Mouse (Mus musculus): Measurements from ENCODE around the gene Slc16a6.

The Slc16a6 gene

DNA sequence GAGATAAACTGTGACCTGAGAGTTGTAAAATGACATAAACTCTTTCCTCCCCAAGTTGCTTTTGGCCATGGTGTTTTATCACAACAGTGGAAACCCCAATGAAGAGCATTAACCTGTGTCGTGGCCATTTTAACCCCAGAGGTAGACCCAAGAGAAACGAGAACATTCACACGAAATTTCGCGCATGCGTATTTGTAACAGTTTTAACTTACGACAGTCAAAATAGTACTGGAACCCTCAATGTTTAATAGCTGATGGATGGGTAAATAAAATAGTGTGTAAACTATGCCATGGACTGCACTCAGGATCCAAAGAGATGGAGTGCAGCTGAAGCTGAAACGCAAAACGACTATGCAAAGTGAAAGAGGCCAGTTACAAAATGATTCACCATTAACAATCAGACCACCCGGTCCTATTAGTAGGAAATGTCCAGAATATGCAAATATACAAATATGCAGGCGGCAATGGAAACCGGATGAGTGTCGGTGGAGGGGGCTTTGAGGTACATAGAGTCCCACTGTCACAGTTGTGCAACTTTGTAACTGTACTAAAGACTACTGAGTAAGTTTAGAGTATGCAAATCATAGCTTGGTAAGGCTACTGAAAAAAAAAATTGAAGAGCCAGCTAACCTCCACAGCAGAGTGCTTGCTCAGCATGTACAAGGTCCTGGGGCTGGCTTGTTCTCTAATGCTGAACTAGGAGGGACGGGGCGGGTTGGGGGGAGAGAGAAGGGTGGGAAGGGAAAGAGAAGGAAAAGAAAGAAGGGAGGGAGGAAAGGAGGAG lies 63.0 kb downstream of the Slc16a6 start:
- no peak for DNase-seq

DNA sequence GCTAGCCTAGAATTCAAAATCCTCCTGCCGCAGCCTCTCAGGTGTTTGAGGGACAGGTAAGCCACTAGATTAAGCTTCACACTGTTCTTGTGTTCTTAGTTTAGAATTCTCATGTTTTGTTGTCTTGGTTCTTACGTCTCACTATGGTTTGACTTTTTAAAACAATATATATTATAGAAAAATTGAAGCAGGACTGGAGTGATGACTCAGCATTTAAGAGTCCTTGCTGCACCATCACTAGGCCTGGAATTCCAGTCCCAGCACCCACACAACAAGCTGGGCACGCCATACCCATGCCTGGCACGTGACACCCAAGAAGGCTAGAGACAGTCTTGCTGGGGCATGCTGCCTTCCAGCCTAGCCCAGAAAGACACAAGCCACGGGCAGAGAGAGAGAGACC lies 67.0 kb downstream of the Slc16a6 start:
- no peak for DNase-seq
